Mouse (Mus musculus): ENCODE data around the gene Ntn5.

Ntn5 gene

GRCm38 (mm10) chr7:45723781-45724180 is 40.0 kb downstream of the Ntn5 start:
- no peak for DNase-seq (ENCODE audit: low spot score in 2 of 2)

GRCm38 (mm10) chr7:45725151-45725550 is 41.3 kb downstream of the Ntn5 start:
- DNase-seq (ENCODE audit: low spot score in 2 of 2): no peak

DNA sequence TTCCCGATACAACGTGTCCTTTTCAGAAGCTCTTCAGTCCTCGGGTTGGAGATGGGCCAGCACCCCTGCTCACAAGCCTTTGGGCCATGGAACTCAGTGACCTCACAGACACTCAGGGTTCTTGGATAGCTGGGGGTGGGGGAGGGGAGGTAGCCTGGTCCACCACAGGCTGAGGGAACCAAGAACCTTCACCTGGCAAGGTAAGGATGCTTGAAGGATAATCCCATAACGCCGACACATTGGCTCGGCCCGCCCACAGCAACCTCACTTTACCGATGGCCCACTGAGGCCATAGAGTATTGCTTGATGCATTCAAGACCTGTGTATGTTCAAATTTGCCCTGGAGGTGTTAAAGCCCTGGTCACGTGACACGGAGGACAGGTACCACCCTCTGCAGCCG is 41.9 kb downstream of the Ntn5 start, which contains the start of gene Spaca4:
Spaca4 (minus strand) TSS at position 101 of the 400 bp plus-strand sequence.
- DNase-seq (ENCODE audit: low spot score in 2 of 2): no peak

- no peak for DNase-seq (ENCODE audit: low spot score in 2 of 2)
Observed at GRCm38 (mm10) chr7:45726419-45726818, 42.6 kb downstream of the Ntn5 start.

DNA sequence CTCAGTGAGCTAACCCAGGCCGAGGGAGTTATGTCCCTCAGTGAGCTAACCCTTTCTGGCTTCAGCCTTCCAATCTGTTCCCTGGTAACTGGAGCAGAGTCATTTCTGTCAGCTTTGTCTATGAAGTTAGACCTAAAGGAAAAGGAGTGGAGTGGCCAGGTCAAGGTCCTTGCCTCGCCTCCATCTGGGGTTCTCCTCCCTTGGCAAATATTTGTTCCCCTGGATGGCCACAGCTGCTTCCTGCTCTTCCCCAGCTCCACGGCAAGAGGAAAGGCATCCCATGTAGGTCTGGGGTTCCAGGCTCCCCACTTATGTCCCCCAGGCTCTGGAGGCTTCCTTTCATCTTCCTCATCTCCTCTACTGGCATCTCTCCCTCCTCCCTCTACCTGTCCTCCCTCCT is 43.8 kb downstream of the Ntn5 start:
- DNase-seq (ENCODE audit: low spot score in 2 of 2): no peak

DNA sequence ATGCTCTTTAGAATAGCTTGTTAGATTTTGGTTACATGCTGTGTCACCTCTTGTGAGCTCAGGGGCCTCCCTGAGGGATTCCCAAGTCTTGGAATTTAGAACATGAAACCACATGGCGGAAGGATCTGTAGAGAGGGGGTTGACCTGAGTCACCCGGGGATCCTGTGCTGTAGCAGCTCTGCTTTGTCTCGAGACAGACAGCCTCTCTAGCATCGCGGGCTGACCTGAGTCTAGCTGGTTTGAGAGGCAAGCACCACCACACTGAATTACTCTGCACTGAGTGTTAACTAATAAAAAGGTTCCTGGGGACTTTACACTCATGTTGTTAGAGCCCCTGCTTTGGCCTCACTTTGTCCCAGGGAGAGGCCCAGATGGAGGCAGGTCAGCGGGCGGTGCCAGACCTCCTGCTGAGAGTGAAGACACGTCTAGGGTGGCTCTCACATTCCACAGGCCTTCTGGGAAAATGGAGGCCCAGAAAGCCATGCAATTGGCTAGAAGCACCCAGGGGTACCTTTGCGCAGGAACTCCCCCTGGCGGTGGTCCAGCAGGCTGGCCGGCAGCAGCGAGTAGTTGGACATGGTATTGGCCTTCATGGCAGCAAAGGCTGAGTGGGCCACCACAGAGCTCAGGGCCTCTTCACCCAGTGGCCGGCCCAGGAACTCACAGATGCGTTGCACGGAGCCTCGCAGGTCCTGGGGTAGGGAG is 47.1 kb downstream of the Ntn5 start:
- DNase-seq (ENCODE audit: low spot score in 2 of 2): no peak

DNA sequence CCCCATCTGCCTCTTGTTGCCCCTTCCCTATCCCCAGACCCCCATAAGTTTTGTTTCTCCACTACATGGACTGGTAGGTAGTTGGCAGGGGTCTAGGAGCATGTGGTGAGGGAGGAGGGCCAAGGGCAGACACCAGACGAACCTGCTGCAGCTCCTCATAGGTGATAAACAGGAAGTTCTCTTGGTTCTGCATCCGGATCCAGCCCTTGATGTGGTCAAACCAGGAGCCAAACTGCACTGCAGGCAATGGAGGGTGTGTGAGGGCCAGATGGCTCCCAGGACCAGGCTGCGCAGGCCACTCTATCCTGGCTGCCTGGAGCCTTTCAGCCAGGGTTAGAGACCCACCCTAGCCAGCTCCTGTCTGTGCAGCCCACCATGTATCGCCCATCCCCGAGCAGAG is 49.7 kb downstream of the Ntn5 start:
- no peak for DNase-seq (ENCODE audit: low spot score in 2 of 2)

DNA sequence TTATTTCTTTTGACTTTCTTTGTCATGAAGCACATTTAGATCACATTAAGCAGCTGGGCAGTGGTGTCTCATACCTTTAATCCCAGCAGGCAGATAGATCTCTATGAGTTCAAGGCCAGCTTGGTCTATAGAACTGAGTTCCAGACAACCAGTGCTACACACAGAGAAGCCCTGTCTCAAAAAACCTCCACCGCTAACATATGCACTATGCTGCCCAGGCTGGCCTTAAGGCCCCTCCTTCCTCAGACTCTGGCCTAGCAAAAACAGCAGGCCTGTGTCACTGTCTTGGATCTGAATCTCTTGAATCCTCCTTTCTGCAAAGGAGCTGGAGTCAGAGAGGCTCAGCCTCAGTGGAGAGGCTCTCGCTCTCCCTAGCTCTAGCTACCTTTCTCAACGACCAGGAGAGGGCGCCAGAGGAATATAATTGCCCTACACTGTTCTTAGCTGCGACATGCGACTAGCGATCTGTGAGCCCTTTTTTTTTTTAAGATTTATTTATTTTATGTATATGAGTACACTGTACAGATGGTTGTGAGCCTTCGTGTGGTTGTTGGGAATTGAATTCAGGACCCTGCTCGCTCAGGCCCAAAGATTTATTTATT is 55.4 kb downstream of the Ntn5 start:
- peak; percentile 62 to 66 for DNase-seq (ENCODE audit: low spot score in 2 of 2)

- DNase-seq (ENCODE audit: low spot score in 2 of 2): no peak
Observed at GRCm38 (mm10) chr7:45739820-45740219, 56.0 kb downstream of the Ntn5 start.

GRCm38 (mm10) chr7:45741308-45741707 is 57.5 kb downstream of the Ntn5 start:
- DNase-seq (ENCODE audit: low spot score in 2 of 2): no peak

GRCm38 (mm10) chr7:45741777-45742176 is 58.0 kb downstream of the Ntn5 start:
- peak in 1 of 2 experiments; percentile 28 for DNase-seq (ENCODE audit: low spot score in 2 of 2)

DNA sequence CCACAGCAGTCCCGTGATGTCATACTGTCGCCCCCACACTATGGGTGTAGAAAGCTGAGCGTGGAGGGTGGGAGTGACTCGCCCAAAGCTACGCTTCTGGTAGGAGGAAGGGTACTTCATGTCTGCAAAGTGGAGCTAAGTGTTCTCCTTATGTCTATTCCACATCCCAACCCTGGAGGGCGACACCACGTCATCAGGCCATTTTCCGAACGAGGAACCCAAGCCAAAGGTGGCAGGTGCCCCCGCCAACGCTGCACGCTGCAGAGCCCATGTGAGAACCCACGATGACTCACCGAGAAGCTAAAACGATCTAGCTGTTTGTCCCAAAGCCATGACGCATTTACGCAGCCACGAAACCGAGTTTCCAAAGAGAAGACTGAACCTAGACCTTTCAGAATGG is 58.5 kb downstream of the Ntn5 start:
- DNase-seq (ENCODE audit: low spot score in 2 of 2): peak; percentile 83 to 84
